Mouse (Mus musculus) lung, postnatal 10 days (tissue): ENCODE measurements around the gene Gcsh.

Experiments
- DNase-seq: peaks from one replicate; pipeline ENCODE4 v3.0.0; 2021

Gene Gcsh

DNA sequence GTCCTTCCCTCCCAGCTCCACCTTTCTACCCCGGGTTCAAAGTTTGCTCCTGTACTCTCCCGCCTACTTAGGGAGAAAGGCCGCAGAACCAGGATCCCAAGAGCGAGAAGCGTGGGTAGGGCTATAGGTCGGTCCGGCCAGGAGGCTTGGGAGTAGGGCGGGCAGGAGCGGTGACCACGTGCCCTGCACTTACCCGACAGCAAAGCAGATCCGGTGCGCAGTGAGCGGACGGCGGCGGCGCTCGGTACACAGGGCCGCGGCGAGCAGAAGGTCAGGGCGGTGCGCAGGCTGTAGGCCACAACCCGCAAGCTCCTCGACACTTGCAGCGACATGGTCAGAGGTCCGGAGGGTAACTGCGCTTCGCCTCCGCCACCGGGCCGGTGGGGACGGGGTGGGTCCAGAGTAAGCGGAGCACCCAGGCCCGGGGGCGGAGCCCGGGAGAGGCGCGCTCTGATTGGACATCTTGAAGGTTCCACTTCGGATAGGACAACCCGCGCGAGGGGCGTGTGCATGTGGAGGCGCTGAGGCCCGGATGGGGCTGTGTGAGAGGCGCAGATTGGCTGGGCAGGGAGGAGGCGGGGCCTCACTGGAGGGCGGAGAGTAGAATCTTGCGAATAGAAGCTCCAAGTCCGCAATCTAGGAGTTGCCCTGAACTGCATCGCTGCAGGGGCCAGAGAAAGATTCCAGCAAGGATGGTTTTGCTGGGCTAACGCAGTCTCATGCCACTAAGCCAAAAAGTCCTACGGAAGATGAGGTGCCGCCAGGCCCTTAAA lies at the start of gene Gcsh:
Gcsh (minus strand) TSS at position 443 of the 773 bp plus-strand sequence.
- peak; percentile 100 for DNase-seq

DNA sequence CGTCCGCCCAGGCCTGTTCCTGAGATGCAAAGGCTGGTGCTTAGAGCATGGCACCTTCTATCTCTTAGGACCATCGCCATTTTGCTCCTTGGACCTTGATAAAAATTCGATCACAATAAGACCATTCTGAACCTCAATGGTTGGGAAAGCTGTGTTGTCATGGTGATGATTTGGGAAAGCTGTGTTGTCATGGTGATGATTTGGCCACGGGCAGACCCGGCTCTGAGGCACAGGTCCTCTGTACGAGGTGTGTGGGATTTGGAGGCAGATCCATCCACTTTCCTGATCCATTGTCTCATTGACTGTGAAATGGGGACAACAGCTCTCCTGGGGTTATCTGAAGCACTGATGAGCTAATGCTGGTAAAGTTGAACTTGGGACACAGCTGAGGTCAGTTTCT lies 46.5 kb upstream of the Gcsh start:
- no peak for DNase-seq

GRCm38 (mm10) chr8:117037374-117037935 lies 44.1 kb upstream of the Gcsh start:
- DNase-seq, result no peak

GRCm38 (mm10) chr8:117033393-117033792 lies 40.1 kb upstream of the Gcsh start:
- no peak for DNase-seq

DNA sequence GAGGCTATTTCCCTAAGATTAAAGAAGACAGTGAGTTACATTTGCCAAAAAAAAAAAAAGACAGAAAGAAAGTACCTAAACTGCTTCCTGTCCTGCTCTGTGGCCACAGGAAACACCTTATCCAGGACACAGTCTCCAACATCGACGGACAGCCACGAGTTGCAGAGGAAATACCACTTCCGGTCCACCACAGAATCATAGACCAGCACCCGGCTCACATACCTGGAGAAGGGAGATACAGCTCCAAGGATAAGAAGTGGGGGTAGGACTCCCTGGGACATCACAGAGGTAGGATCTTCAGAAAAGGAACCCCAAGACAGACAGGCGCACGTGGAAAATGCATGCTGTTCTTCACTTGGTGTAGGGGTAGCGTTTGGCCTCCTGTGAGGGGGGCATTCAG lies 39.3 kb upstream of the Gcsh start:
- DNase-seq, result no peak

DNA sequence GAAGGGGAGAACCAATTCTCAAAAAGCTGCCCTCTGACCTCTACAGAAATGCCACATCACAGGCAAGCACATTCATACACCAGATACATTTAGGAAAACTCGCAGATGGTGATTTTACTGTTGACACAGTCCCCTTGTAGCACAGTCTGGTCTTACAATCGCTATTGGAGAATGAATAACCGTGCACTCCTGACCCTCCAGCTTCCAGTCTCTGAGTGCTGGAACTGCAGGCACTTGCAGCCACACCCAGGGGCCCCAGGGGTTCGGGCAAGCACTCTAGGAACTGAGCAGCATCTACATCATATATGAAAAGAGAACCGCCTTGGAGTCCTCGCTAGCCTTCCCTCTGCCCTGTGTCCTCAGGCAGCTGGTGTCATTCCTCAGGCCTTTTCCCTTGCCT lies 38.1 kb upstream of the Gcsh start:
- DNase-seq, result no peak

GRCm38 (mm10) chr8:117028686-117029085 lies 35.3 kb upstream of the Gcsh start:
- DNase-seq, result no peak

GRCm38 (mm10) chr8:117027601-117028000 lies 34.3 kb upstream of the Gcsh start:
- no peak for DNase-seq

DNA sequence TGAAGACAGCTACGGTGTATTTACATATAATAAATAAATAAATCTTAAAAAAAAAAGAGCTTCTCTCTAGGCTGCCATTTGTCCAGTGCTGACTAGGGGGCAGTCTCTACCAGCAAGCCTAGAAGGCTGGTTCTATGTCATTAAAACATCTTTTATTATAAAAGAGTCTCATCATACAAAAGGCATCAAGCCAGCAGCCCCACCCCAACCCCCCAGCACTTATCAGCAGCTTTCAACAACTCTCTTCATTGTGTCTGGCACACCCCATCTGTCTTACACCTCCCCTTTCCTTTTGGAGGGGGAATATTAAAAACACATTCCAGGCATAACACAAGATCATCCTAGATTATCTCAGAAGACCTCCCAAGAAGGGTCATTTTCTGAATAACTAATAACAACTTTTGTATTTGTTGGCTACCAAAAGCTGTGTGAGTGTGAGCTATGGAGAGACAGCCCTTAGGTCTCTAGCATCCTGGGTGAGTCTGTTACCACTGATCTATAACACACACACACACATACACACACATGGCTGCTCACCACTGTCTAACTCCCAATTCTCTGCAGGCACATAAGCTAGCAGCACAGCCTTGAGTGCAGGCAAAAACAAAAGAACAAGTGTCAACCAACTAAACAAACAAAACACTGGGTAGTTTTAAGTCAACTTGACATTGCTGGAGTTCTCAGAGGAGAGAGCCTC lies 29.1 kb upstream of the Gcsh start:
- DNase-seq, result peak; percentile 62

DNA sequence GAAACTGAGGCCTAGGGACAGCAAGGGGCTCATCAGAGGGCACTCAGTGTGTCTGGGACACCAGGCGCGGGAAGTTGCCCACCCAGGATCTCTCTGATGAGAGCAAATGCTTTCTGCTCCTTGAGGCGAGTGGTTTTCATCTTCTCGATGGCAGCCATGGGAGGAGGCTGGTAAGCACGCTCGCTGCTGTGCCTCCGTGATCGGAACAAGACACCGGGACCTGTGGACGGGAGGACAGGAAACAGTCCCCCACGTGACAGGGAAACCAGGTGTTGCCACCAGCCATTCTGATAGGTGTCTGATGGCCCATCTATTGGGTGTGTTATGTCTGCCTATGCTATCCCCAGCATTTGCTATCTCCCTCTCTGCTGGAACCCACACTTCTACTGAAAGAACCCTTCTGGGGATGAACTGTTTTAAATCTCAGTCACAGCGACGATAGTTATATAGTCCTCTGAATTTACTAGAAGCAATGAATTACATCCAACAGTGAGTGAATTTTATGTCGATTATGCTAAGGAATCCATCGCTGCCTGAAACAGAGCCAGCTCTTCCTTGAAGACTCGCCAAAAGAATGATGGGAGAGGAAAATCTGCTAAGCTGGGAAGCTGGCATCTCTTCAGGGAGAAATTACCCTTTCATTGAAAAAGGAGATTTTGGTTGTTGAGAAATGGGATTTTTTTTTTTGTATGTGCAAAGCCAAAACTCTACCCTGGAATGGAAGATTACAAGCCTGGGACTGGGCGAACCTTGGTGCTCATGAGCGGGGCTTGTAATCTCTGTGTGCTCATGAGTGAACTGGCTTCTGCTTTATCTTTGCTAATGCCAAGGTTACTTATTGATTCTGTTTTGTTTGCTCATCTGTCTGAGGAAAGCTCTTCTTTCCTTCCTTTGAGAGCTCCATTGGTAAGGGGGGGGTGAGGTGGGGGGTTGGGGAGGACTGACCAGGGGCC lies 26.3 kb upstream of the Gcsh start:
- DNase-seq, result no peak

- DNase-seq, result no peak
These were observed 24.6 kb upstream of the Gcsh start for GRCm38 (mm10) chr8:117017896-117018295.

DNA sequence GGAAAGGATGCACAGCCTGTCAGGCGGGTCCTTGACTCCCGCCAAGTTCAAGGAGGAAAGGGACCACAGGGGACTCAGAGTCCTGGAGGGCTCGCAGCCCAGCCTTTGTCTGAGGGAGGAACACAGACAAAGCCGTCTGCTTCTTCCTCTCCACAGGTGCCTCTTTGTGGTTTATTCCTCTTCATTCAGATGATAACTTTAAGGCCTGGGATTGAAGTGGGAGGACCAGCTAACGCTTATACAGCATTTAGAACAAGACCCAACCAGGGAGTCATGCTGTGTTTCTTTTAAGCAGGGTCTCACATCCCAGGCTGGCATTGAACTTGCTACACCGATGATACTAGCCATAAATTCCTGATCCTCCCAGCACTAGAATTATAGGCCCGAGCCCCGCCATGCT lies 23.7 kb upstream of the Gcsh start:
- DNase-seq, result no peak

DNA sequence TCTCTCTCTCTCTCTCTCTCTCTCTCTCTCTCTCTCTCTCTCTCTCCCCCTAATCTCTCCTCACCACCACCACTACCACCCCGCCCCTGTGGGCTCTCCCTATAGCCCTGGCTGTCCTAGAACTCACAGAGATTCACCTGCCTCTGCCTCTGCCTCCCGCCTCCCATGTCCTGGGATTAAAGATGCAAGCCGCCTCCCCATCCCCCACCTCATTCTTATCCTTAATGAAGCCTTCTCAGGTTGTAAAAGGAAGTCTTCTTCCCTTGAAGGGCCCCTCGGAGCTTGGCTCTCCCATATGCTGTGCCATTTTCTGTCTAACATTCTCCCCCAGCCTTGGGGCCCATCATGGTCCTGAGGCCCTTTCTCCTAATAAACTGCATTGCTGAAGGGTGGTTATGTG lies 22.3 kb upstream of the Gcsh start:
- DNase-seq, result no peak

DNA sequence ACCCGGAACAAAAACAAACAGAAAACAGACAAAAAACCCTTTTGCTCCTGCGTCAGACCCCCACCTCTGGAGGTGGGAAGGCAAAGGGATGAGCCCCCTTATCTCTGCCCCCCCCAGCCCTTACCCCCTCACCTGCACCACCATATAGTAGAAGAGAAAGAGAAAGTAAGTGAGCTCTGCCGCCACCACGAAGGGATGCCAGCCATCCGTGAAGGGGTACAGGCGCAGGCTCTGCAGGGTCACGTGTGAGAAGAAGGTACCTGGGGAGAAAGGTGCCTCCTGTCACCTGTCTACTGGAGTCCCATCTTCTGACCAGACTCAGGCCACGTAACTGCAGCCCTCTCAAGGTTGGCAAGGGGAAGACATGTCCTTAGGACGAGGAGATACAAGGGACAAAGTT lies 18.0 kb upstream of the Gcsh start:
- DNase-seq, result no peak

DNA sequence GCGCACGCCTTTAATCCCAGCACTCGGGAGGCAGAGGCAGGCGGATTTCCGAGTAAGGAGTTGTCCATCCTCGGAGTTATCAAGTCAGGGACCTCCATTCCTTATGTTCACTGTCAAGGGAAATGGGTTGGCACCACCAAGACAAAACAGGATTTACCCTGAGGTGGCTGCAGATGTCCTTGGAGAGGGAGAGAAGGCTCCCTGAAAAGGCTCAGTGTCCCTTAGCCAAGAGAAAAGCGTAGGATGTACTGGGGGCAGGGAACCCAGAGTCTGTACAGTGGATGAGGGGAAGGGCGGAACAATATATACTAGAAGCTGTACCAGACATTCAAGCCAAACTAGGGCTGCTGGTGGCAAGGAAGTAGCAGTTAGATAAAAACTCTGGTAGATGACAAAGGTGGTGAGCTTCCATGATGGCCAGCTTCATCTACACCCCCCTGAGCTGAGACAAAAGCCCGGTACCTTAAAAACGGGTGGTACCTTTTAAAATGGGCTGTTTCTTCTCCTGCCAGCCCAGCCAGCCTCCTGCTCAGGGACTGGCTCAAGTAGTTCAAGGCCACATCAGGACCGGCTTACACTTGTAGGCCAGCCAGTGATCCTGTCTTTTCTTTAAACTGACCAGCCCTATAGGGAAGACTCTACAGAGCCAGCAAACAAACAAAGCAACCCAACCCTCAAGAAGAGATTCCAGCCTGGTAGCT lies 829 bp upstream of the Gcsh start:
- DNase-seq, result no peak

DNA sequence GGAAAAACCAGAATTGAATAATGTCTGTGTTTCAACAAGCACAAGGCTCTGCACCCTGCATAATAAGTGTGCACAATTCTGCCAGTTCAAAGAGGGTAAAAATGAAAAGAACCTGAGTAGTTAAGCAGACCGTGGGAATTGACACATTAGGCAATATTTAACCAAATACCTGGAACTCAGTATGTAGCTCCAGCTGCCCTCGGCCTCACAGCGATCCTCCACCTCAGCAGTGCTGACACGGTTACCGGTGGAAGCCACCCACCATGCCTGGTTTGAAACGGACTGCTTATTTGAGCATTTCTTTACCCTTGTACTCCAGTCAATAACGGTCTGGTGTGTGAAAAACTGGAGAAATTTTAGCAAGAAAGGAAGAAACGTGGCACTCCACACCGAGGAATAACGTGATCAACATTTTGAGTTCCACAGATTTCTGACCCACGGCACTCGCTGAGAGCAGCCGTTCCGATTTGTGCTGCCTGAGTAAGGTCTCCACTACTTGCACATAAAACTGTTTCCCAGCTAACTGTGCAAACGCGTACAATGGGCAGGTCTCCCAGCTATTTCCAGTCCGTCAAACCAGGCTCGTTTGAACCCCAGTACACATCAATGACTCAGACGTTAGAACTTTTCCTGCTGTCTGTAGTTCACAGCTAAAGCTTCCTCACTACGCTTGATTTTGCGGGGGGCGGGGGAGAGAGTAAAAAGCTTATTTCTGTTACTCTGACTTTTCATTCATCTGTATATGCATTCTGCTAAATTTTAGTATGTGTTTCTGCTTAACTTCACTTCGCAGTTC lies 963 bp downstream of the Gcsh start:
- no peak for DNase-seq

- DNase-seq, result no peak
These were observed 2.1 kb downstream of the Gcsh start for GRCm38 (mm10) chr8:116991241-116991640.

GRCm38 (mm10) chr8:116989842-116990241 lies 3.5 kb downstream of the Gcsh start:
- DNase-seq, result no peak

- peak; percentile 82 for DNase-seq
These were observed 13.2 kb downstream of the Gcsh start for GRCm38 (mm10) chr8:116980117-116980516.

- DNase-seq, result peak; percentile 99
These were observed 14.6 kb downstream of the Gcsh start, which contains the start of gene 1700030J22Rik for GRCm38 (mm10) chr8:116978631-116979256. TSS of gene 1700030J22Rik (minus strand) at chr8:116978959.

DNA sequence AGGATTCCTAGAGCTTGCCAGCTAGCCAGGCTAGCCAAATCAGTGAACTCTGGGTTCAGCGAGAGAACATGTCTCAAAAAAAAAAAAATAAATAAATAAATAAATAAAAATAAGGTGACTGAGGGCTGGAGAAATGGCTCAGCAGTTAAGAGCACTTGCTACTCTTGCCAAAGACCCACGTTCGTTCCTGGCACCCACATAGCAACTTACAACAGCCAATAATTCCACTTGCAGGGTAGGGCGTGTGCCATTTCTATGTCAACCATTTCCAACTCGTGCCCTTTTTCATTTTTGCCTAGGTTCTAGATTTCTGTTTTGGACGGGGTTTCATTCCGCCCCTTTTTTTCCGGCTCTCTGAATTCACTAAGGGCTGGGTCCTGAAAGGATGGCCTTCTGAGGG lies 15.3 kb downstream of the Gcsh start:
- no peak for DNase-seq
